Mouse (Mus musculus) small intestine, adult 2 months (tissue): Measurements from ENCODE around the gene Slc25a23.

Source experiments
- CTCF ChIP-seq: fragments of 200-500 bp; IDR thresholded peaks from 2 replicates; pipeline ENCODE4 v1.5.1; 2012; ENCODE audit warnings: low read depth, mild to moderate bottlenecking, control low read depth, inconsistent platforms, low read length, moderate library complexity, mixed read lengths; ENCODE audit not compliant: insufficient replicate concordance, insufficient read length; ENCODE audit errors: extremely low read depth
- POLR2A ChIP-seq: fragments of 200-500 bp; IDR thresholded peaks from 2 replicates; pipeline ENCODE4 v1.6.1; 2012; ENCODE audit warnings: low read depth, mild to moderate bottlenecking, control low read depth, inconsistent platforms, low read length, moderate library complexity

DNA sequence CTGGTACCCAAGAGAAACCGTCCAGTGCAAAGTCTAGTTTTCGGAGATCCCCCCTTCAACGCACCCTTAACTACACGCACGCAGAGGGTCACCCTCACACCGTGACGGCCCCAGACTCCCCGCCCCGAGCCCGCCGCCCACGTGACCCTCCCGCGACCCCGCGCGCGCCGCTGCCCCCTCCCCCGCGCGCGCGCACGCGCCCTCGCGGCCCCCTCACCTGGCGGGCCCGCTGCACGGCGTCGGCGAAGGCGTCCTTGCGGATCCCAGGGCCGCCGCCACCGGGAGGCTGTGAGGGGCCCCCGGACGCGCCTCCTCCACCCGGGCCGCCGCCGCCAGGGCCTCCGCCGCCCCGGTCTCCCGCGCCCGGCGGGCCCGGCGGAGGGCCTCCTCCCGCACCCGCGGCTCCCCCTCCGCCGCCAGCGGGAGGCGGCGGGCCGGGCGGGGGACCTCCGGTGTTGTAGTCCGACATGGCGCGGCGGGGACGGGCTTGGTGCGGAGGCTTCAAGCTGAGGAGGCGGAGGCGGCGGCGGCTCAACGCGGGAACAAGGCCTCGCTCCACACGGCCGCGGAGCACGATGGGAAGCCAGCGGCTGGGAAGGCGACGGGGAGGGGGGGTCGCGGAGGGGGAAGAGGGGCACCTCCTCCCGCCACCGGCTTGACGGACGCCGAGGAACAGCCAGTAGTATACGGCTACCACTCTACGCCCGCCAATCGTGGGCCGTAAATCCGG is 28.6 kb downstream of the Slc25a23 start, which contains the start of gene Khsrp:
- TF ChIP-seq CTCF = no peak
- peak; percentile 46 for TF ChIP-seq POLR2A
